Mouse (Mus musculus): ENCODE measurements around the gene Rnf8.

The Rnf8 gene

DNA sequence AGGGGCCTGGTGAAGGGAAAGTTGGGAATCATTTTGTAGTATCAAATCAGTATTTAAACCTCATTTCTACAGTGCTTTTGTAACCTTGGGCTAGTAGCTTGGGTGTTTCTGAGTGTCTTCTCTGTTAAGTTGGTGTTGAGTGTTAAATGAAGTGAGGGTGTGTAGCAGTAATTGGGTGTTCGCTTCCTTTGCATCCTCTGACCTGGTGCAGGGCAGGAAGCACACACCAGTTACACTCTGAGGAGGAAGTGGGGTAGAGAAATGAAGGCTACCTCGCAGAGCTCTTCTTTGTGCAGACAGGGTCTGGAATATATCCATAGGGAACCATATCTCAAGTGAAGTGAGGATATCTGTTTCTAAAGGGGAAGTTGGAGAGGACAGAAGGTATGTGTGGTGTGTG, 66.3 kb downstream of the Rnf8 start:
- no peak for DNase-seq (ENCODE audit: low spot score in 2 of 2)

DNA sequence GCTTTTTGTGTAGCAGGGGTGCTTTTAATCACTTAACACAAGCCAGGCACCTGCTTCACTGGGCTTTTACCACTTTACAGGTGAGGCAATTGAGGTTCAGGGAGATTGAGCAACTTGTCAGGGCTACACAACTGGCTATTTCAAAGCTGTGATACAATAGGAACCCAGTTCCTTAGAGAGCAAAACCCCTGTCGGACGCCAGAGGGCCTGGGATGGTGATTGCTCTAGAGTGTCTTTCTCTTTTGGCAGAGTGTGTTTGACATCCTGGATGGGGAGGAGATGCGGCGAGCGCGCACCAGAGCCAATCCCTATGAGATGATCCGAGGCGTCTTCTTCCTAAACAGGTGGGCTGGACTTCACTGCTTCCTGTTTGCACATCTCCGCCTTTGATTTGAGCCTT, 67.1 kb downstream of the Rnf8 start:
- no peak for DNase-seq (ENCODE audit: low spot score in 2 of 2)

DNA sequence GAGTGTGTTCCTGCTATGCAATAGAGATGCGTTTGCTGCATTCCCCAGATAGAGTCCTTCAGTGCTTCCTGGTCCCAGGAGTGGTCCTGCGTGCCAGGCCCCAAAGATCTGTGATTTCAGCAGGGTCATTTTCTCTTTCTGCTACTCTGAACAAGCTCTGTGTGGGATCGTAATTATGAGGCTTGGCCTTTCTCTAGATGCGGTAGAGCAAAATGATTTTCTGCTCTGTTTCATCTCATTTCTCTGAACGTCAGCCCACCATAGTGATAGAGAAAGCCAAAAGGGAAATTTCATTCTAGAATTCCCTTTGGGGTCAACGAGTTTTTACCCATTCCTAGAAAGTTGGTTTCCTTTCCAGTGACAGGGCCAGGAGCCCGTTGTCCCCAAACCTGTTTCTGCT, 67.7 kb downstream of the Rnf8 start:
- DNase-seq (ENCODE audit: low spot score in 2 of 2), result no peak

DNA sequence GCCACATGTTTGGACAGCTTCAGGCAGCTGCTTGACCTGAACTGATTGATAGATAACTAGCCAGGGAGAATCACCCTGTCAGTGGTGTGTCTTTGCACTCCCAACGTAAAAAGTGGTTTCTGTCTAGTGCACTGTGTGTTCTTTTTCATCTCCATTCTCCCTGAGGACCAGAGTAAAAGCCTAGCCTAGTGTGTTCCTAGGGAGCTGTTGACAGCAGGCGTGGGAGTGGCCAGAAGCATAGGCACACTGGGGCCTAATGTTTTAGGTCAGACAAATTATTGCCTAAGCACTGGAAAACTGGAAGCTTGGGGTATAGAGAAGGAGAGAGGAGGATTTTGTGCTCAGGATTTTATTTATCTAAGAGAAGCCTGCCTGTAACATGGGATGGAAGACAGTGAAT, 68.5 kb downstream of the Rnf8 start:
- no peak for DNase-seq (ENCODE audit: low spot score in 2 of 2)

DNA sequence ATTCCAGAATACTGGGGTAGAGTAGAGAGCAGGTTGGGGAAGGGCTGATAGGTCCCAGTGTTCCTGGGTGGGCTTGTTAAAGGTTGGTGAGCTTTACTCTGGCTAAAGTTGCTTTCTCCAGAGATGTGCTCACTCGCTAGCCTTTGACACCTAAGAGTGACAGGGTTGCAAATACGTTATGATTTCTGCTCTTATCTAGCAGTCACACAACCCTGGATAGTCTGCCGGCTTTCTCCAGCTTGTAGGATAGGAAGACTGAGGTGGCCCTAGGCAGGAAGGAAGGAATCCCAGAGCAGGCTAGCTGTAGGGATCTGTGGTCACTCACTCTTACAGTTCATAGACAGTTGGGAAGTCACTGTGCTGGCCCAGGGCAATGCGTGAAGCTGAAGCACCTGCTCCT, 69.7 kb downstream of the Rnf8 start:
- no peak for DNase-seq (ENCODE audit: low spot score in 2 of 2)

DNA sequence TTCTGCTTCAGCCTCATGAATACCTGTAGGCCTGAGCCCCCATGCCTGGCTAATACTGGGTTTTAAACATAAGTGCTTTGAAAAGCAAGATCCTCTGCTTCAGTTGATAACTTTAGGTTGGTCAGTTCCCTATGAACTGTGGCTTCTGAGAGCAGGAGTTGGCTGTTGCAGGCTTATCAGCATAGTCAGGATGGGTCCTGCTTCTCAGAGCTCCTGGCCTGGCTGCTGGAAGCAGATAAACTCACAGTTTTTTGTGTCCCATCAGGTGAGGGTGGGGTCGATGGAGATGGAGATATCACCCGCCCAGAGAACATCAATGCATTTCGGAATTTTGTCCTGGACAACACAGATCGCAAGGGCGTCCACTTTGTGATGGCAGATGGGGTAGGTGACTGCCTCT, 72.2 kb downstream of the Rnf8 start:
- DNase-seq (ENCODE audit: low spot score in 2 of 2), result no peak

DNA sequence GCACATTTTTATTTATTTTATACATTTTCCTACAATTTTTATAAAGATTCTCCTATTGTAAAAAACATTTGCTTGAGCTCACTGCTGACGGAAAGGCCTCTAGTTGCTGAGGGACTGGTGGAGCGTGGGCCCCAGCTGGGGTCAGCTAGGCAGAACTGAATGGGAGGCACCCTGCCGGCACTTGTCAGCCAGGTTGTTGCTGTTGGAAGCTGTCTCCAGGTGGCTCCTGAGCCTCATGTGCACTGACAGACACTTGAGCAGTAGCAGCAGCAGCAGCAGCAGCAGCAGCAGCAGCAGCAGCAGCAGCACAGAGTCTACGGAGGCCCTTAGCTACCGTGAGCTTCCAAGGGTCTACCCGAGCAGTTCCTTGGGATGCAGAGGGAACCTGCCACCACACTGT, 72.8 kb downstream of the Rnf8 start:
- DNase-seq (ENCODE audit: low spot score in 2 of 2), result no peak

DNA sequence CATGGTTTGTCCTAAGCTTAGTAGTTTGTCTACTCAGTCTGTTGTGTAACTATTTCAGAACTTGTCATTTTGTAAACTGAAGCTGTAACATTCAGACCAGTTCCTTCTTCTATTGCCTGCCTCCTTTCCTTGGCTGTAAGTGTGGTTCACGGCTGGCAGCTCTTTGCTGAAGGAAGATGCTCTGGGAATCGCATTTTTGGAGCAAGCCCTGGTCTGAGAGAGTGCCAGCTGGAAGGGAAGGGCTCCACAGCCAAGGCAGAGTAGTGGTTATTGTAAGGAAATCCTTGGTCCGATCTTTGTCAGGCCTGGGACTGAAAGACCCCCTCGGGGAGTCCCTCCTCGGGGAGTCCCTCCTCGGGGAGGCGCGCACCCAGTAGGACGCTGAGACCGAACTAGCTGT, 74.0 kb downstream of the Rnf8 start:
- DNase-seq (ENCODE audit: low spot score in 2 of 2), result no peak

DNA sequence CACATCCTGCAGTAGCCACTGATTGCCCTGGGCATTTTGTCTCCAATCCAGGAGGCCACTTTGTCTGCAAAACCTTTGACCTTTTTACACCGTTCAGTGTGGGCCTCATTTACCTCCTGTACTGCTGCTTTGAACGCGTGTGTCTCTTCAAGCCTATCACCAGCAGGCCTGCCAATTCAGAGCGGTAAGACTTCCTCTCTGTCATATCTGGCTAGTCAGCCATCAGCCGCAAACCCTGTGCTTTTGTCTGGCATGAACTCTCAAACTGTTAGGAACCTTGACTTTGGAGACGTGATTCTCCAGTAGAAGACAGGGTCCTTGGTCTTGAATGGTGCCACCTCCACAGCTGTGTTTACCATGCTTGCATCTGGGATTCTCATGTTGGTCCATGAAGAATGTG, 75.7 kb downstream of the Rnf8 start:
- DNase-seq (ENCODE audit: low spot score in 2 of 2), result no peak

DNA sequence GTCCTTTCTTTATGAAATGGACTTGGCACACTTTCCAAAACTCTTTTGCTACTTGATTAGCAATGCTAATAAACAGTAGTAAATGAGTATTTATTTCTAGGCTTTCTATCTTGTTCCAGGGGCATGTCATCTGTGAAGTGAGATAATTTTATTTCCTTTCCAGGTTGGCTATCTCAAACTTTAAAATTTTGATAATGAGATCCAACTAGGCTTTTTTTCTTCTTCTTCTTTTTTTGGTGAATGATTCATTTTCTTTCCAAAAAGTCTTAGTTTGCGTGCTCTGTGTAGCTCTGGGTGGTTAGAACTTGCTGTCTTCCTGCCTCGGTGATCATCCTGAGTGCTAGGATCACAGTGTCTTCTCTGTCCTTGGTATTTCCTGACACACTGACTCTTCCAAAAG, 78.2 kb downstream of the Rnf8 start:
- DNase-seq (ENCODE audit: low spot score in 2 of 2), result no peak

DNA sequence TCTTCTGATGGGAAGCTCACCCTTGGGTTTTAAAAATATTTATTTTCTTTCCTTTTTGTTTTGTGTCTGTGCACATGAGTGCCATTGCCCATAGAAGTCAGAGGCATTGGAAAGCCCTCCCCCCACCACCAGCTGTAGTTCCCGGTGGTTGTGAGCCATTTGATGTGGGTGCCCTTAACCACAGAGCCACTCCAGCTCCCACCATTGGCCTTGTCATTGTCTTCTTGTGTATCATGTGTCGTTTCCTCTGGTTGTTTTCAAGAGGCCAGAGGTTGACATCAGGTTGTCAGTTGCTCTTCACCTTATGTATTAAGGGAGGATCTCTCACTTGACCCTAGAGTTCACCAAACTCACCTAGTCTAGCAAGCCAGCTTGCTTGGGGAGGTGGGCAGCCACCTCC, 79.0 kb downstream of the Rnf8 start:
- no peak for DNase-seq (ENCODE audit: low spot score in 2 of 2)

DNA sequence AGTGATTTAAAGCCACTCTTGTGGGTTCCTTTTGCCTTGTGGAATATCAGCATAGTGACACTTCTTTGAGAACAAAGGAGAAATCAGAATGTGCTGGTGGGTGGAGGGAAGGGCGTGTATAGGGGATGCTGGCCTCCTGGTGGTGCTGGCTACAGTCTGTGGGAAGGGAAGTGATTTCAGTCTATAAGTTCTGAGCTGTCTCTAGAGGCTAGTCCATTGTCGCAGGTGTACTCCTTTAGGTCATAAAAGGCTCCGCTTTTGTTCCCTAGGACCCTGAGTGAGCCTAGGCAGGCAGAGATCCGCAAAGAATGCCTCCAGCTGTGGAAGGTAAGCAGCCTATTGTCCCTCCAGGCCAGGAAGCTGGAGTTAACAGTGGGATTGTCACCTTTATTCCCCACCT, 79.9 kb downstream of the Rnf8 start:
- DNase-seq (ENCODE audit: low spot score in 2 of 2), result no peak
